Mouse (Mus musculus) heart, adult 11 months (tissue): ENCODE data around the gene Rnf39.
A peak's percentile ranks its signal among the peaks of the same experiment; 100 is the strongest.
"Not testable (repeated sequence)": the region's sequence is repeated elsewhere in the genome, so short reads cannot be mapped to it uniquely, and the experiment has no call there.

Experiments used
- DNase-seq: peaks from one replicate; pipeline ENCODE4 v3.0.0; 2022

Gene Rnf39

GRCm38 (mm10) chr17:36982253-36983155 is 39.8 kb downstream of the Rnf39 start:
- no peak for DNase-seq

GRCm38 (mm10) chr17:36988475-36988874 is 45.8 kb downstream of the Rnf39 start:
- DNase-seq, result no peak

DNA sequence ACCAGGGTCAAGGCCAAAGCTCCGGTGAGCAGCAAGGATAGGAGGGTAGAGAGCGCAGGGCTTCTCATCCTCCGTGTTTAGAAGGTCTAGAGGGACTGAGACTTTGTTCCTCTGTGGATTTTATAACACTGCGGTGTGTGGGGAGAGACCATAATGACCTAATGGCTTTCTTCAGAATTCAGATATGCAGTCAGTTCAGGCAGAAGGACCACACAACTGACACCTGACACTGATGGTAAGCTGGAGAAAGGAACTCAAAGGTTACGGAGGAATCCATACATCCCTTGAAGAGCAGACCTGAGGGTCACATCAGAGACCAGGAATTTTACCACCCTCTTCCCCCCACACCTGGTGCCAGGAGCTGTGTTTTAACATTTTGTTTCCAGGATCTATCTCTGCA is 46.7 kb downstream of the Rnf39 start, which contains the start of gene H2-M5:
TSS of gene H2-M5 (minus strand) at position 101 of the 400 bp plus-strand sequence.
- DNase-seq, result no peak

GRCm38 (mm10) chr17:36990630-36991029 is 47.9 kb downstream of the Rnf39 start:
- not testable (repeated sequence) for DNase-seq

DNA sequence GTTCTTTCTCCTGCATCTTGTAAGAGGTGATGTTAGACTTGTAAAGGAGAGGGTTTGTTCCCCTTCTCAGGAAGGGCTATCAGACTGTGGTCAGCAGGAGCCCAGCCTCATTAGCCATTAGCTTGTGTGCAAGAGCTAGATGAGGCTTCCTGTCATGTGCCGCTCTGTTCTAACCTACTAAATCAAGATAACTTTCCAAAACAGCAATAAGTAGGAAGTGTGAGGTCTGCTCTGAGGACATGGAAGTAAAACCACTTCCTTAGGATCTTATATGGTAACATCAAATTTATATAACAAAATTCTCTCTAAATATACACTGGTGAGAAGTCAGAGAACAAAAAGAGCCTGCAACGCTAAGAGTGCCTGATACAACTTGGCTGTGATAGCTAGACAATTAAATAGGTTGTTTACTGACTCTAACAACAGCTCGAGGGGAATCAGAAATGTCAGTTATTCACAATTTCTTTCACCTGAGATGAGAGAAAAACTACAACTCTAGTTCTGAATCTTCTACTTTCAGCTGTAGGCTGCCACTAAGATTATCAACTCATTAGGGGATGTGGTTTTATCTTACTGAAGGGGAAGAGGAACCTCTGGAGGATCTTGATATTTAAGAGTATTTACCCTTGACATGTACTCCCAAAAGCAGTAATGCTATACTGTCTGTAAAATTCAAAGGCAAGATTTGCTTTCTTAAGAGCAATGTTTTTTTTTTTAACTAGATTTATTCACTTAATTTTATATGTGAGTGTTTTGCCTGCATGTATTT is 49.8 kb downstream of the Rnf39 start:
- DNase-seq, result no peak

GRCm38 (mm10) chr17:36993770-36994325 is 51.1 kb downstream of the Rnf39 start:
- DNase-seq, result no peak

- no peak for DNase-seq
Measured at GRCm38 (mm10) chr17:36994528-36994927, 51.8 kb downstream of the Rnf39 start.

DNA sequence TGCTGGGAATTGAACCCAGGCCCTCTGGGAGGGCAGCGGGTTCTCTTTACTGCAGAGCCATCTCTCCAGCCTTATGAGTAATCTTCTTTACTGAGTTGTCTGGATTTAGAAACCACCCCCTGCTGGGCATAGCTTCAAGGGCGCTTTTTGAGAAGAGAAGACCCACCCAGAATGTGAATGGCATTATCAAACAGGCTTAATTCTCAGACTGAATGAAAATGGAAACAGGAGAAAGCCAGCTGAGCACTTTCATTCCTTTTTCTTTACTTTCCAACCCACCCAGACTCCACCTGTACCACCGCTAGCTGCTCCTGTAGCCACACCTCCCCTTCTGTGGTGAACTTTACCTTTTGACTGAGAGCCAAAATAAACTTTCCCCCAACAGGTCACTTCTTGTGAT is 52.7 kb downstream of the Rnf39 start:
- DNase-seq, result no peak

GRCm38 (mm10) chr17:36997033-36997735 is 54.5 kb downstream of the Rnf39 start:
- peak; percentile 91 for DNase-seq
